Mouse (Mus musculus) testis, adult 2 months (tissue): ENCODE results near the gene Sap18b.

Source experiments
- CTCF ChIP-seq: fragments of 200-500 bp; IDR thresholded peaks from 2 replicates; pipeline ENCODE4 v1.5.1; 2012; ENCODE audit warnings: low read depth, mild to moderate bottlenecking, inconsistent platforms, low read length, moderate library complexity; ENCODE audit not compliant: control insufficient read depth, insufficient read depth, insufficient replicate concordance
- POLR2A ChIP-seq: fragments of 200-500 bp; IDR thresholded peaks from 2 replicates; pipeline ENCODE4 v1.6.1; 2012; ENCODE audit warnings: low read depth, mild to moderate bottlenecking, inconsistent platforms, low read length, moderate library complexity; ENCODE audit not compliant: control insufficient read depth

DNA sequence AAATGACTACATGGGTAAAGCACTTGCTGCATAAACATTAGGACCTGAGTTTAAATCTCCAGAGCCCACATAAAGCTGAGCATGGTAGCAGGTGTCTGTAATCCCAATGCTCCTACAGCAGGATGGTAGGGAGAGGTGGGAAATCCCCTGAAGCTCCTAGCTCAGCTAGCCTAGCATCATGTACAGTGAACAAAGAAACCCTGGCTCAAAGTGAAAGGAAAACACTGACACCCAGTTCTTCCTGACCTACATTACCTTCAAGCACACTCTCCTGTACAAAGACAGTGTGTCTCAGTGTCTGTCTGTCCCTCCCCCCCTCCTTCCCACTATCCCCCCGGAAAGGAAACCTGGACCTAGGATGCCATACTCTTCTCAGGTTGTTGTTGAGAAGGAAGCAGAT is 25.3 kb upstream of the Sap18b start:
- TF ChIP-seq CTCF = no peak
- TF ChIP-seq POLR2A = no peak
